Mouse (Mus musculus): Measurements from ENCODE around the gene Vmn1r211. TPM values are rescaled to one million over a fixed set of nuclear protein-coding genes. Genes with fewer than 3 reads are reported as not detected.
"Not testable (repeated sequence)": the region's sequence is repeated elsewhere in the genome, so short reads cannot be mapped to it uniquely, and the experiment has no call there.

The Vmn1r211 gene
- polyA plus RNA-seq (2014; fragmentation: Nextera tagmentation; extraction: Ambion mirVana), result not detected in 2 replicates

GRCm38 (mm10) chr13:22857461-22857860 is at the start of gene Vmn1r211:
TSS of gene Vmn1r211 (minus strand) at chr13:22857561.
- no peak for DNase-seq
- no peaks in the 10 kb centered on the region for H3K27me3 ChIP-seq (ENCODE audit: insufficient read depth, low read length)
- no peak within 1 kb of the TSS for H3K27ac ChIP-seq (ENCODE audit: low read depth)
- no peak within 1 kb of the TSS for H3K9ac ChIP-seq
- no peak within 1 kb of the TSS for H3K4me2 ChIP-seq
- WGBS, result 61% methylated on average over 1 of the region's 1 CpGs
- no peaks in the 10 kb centered on the region for H3K9me3 ChIP-seq (ENCODE audit: low read depth, low read length)
- H3K4me3 ChIP-seq (ENCODE audit: low read depth, low read length), result no peak within 1 kb of the TSS
- no peaks in the 10 kb centered on the region for H3K4me1 ChIP-seq (ENCODE audit: insufficient read depth)
- no peak for ATAC-seq (ENCODE audit: insufficient read depth)
- TF ChIP-seq CTCF (IDR thresholded peaks at IDR 0.05; ENCODE audit: low read depth), result no peak
- no peaks in the 10 kb centered on the region for H3K36me3 ChIP-seq (ENCODE audit: insufficient read depth)

DNA sequence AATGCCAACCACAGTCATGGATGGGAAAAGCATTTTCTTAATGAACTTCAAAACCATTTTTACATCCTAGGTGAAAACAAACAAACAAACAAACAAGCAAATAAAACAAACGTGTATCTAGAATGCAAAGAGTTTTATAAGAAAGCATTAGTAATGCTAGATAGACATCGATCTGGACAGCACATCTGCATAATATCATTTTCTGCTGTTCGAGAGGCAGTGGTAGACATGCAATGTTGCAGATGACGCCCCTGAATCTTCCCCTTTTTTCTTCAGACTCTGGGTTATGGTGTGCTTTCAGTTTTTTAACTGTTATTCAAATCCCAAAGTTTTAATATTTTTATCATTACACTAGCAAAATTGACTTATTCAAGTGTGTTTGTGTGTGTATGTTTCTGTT is 26.7 kb upstream of the Vmn1r211 start, which contains the start of gene Vmn1r212:
TSS of gene Vmn1r212 (minus strand) at position 101 of the 400 bp plus-strand sequence.
- 80% methylated on average over 4 of the region's 4 CpGs for WGBS

DNA sequence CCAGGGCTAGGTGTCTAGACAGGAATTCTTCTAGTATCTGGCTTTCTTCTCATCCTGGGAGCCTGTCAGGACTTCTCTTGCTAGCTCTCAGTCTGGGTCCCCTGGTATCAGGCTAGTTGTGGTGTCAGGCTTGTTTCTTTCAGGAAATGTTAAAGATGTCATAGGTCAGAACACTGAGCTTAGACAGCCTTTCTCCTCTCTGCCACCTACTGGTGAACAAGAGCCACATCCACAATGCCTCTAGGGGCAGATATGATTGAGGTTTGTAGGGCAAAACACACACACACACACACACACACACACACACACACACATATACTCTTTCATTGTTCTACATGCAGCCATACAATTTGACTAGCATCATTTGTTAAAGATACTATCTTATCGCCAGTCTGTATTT is 21.9 kb upstream of the Vmn1r211 start:
- ATAC-seq (ENCODE audit: insufficient read depth) (no peak), DNase-seq (no peak)
- H3K36me3 ChIP-seq (ENCODE audit: insufficient read depth), result no peaks in the 10 kb centered on the region
- H3K27me3 ChIP-seq (ENCODE audit: insufficient read depth, low read length), result no peaks in the 10 kb centered on the region
- H3K4me1 ChIP-seq (ENCODE audit: insufficient read depth), result no peaks in the 10 kb centered on the region
- no peak overlapping the region for H3K27ac ChIP-seq (ENCODE audit: low read depth)
- TF ChIP-seq CTCF (IDR thresholded peaks at IDR 0.05; ENCODE audit: low read depth), result no peak
- H3K9ac ChIP-seq, result no peak overlapping the region
- WGBS, result 96% methylated on average over 1 of the region's 1 CpGs
- no peaks in the 10 kb centered on the region for H3K9me3 ChIP-seq (ENCODE audit: low read depth, low read length)
- no peak overlapping the region for H3K4me2 ChIP-seq
- no peak overlapping the region for H3K4me3 ChIP-seq (ENCODE audit: low read depth, low read length)

More for the DNA sequence above, 26.7 kb upstream of the Vmn1r211 start, which contains the start of gene Vmn1r212:
- H3K27ac ChIP-seq (ENCODE audit: low read depth), result no peak within 1 kb of the TSS
- H3K27me3 ChIP-seq (ENCODE audit: insufficient read depth, low read length), result no peaks in the 10 kb centered on the region
- H3K36me3 ChIP-seq (ENCODE audit: insufficient read depth), result no peaks in the 10 kb centered on the region
- no peaks in the 10 kb centered on the region for H3K9me3 ChIP-seq (ENCODE audit: low read depth, low read length)
- H3K4me2 ChIP-seq, result no peak within 1 kb of the TSS
- ATAC-seq (ENCODE audit: insufficient read depth), result no peak
- TF ChIP-seq CTCF (IDR thresholded peaks at IDR 0.05; ENCODE audit: low read depth), result no peak
- H3K4me1 ChIP-seq (ENCODE audit: insufficient read depth), result no peaks in the 10 kb centered on the region
- DNase-seq, result no peak
- H3K4me3 ChIP-seq (ENCODE audit: low read depth, low read length), result no peak within 1 kb of the TSS
- no peak within 1 kb of the TSS for H3K9ac ChIP-seq

- H3K27ac ChIP-seq (ENCODE audit: low read depth), result no peak overlapping the region
- no peaks in the 10 kb centered on the region for H3K27me3 ChIP-seq (ENCODE audit: insufficient read depth, low read length)
- TF ChIP-seq CTCF (IDR thresholded peaks at IDR 0.05; ENCODE audit: low read depth), result no peak
- H3K4me3 ChIP-seq (ENCODE audit: low read depth, low read length), result no peak overlapping the region
- no peaks in the 10 kb centered on the region for H3K36me3 ChIP-seq (ENCODE audit: insufficient read depth)
- H3K9me3 ChIP-seq (ENCODE audit: low read depth, low read length), result no peaks in the 10 kb centered on the region
- H3K4me2 ChIP-seq, result no peak overlapping the region
- no peak for ATAC-seq (ENCODE audit: insufficient read depth)
- no peak for DNase-seq
- H3K4me1 ChIP-seq (ENCODE audit: insufficient read depth), result no peaks in the 10 kb centered on the region
- WGBS, result 64% methylated on average over 4 of the region's 4 CpGs
- no peak overlapping the region for H3K9ac ChIP-seq
Measured at GRCm38 (mm10) chr13:22854760-22855159, 2.6 kb downstream of the Vmn1r211 start.

- WGBS, result 77% methylated on average over 1 of the region's 1 CpGs
- Histone ChIP-seq H3K4me2 (no peak overlapping the region), H3K27ac (ENCODE audit: low read depth) (no peak overlapping the region), H3K4me3 (ENCODE audit: low read depth, low read length) (no peak overlapping the region), H3K9me3 (ENCODE audit: low read depth, low read length) (no peaks in the 10 kb centered on the region), H3K36me3 (ENCODE audit: insufficient read depth) (no peaks in the 10 kb centered on the region), H3K27me3 (ENCODE audit: insufficient read depth, low read length) (no peaks in the 10 kb centered on the region), H3K4me1 (ENCODE audit: insufficient read depth) (no peaks in the 10 kb centered on the region), H3K9ac (no peak overlapping the region)
- DNase-seq, result no peak
- ATAC-seq (ENCODE audit: insufficient read depth), result no peak
- no peak for TF ChIP-seq CTCF (IDR thresholded peaks at IDR 0.05; ENCODE audit: low read depth)
Measured at GRCm38 (mm10) chr13:22846798-22847197, 10.6 kb downstream of the Vmn1r211 start.

GRCm38 (mm10) chr13:22844304-22844703 is 13.1 kb downstream of the Vmn1r211 start:
- not testable (repeated sequence) for H3K9ac ChIP-seq; H3K27me3 ChIP-seq (ENCODE audit: insufficient read depth, low read length); H3K4me2 ChIP-seq; H3K9me3 ChIP-seq (ENCODE audit: low read depth, low read length); H3K4me1 ChIP-seq (ENCODE audit: insufficient read depth); ATAC-seq (ENCODE audit: insufficient read depth); H3K4me3 ChIP-seq (ENCODE audit: low read depth, low read length); H3K27ac ChIP-seq (ENCODE audit: low read depth); H3K36me3 ChIP-seq (ENCODE audit: insufficient read depth); DNase-seq
- 76% methylated on average over 3 of the region's 3 CpGs for WGBS

- Histone ChIP-seq H3K27ac (ENCODE audit: low read depth) (no peak within 1 kb of the TSS), H3K36me3 (ENCODE audit: insufficient read depth) (no peaks in the 10 kb centered on the region), H3K9ac (no peak within 1 kb of the TSS), H3K4me1 (ENCODE audit: insufficient read depth) (no peaks in the 10 kb centered on the region), H3K4me3 (ENCODE audit: low read depth, low read length) (no peak within 1 kb of the TSS), H3K4me2 (no peak within 1 kb of the TSS), H3K9me3 (ENCODE audit: low read depth, low read length) (no peaks in the 10 kb centered on the region), H3K27me3 (ENCODE audit: insufficient read depth, low read length) (no peaks in the 10 kb centered on the region)
- WGBS, result 48% methylated on average over 4 of the region's 4 CpGs
- DNase-seq (no peak), ATAC-seq (ENCODE audit: insufficient read depth) (no peak)
- no peak for TF ChIP-seq CTCF (IDR thresholded peaks at IDR 0.05; ENCODE audit: low read depth)
Measured at GRCm38 (mm10) chr13:22831248-22831647, 26.1 kb downstream of the Vmn1r211 start, which contains the start of gene Vmn1r210. TSS of gene Vmn1r210 (minus strand) at chr13:22831348.

GRCm38 (mm10) chr13:22829395-22829794 is 28.0 kb downstream of the Vmn1r211 start:
- not testable (repeated sequence) for DNase-seq; H3K36me3 ChIP-seq (ENCODE audit: insufficient read depth); H3K4me3 ChIP-seq (ENCODE audit: low read depth, low read length); ATAC-seq (ENCODE audit: insufficient read depth); H3K4me1 ChIP-seq (ENCODE audit: insufficient read depth); H3K27ac ChIP-seq (ENCODE audit: low read depth); H3K27me3 ChIP-seq (ENCODE audit: insufficient read depth, low read length); H3K4me2 ChIP-seq; H3K9me3 ChIP-seq (ENCODE audit: low read depth, low read length); H3K9ac ChIP-seq
- WGBS, result 23% methylated on average over 7 of the region's 7 CpGs

DNA sequence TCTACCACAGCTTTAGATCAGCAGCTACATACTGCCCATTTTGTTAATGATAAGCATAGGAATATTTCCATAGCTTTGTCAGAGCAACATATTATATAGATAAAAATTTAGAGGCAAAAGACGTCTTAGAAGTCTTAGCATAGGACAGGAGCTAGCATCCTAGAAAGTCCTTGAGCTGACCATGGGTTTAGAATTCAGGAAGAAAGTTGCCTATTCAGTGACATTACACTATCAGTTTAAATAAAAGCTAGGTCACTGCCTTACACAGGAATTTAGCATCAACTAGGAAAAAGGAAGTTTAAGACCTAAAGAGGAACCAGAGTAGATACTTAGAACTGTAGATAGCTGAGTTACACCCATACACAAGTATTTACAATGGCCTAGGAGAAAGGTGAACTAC is 35.8 kb downstream of the Vmn1r211 start:
- not testable (repeated sequence) for ATAC-seq (ENCODE audit: insufficient read depth); H3K9ac ChIP-seq; H3K27ac ChIP-seq (ENCODE audit: low read depth); H3K27me3 ChIP-seq (ENCODE audit: insufficient read depth, low read length); H3K4me2 ChIP-seq; H3K36me3 ChIP-seq (ENCODE audit: insufficient read depth); H3K4me1 ChIP-seq (ENCODE audit: insufficient read depth); H3K4me3 ChIP-seq (ENCODE audit: low read depth, low read length); DNase-seq; H3K9me3 ChIP-seq (ENCODE audit: low read depth, low read length)
- 75% methylated on average over 1 of the region's 1 CpGs for WGBS

GRCm38 (mm10) chr13:22809582-22809981 is 47.8 kb downstream of the Vmn1r211 start, which contains the start of gene Vmn1r209:
TSS of gene Vmn1r209 (minus strand) at chr13:22809682.
- not testable (repeated sequence) for DNase-seq; H3K27ac ChIP-seq (ENCODE audit: low read depth); H3K4me3 ChIP-seq (ENCODE audit: low read depth, low read length); H3K4me2 ChIP-seq; H3K9ac ChIP-seq; H3K27me3 ChIP-seq (ENCODE audit: insufficient read depth, low read length); H3K36me3 ChIP-seq (ENCODE audit: insufficient read depth); ATAC-seq (ENCODE audit: insufficient read depth); H3K4me1 ChIP-seq (ENCODE audit: insufficient read depth); H3K9me3 ChIP-seq (ENCODE audit: low read depth, low read length)

All from lung, embryonic 14.5 days (tissue).